Mouse (Mus musculus): Measurements from ENCODE around the gene Usp6nl.

Usp6nl gene

DNA sequence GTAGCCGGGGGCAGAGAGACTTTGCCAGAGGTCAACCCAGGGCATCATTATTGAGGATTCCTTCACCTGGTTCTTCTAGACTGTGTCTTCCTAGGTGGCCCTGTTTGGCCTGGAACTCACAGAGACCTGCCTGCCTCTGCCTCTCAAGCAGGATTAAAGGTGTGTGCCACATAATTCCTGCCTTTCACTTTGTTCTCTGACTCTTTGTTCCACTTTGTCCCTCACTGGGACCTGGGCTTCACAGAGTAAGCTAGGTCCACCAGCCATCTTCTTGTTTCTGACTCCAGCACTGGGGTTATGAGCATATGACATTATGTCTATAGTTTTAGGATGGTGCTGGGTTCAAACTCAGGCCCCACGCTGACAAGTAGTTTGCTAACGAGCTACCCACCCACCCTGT, 144.9 kb downstream of the Usp6nl start:
- DNase-seq (ENCODE audit: low read depth, low spot score): no peak

DNA sequence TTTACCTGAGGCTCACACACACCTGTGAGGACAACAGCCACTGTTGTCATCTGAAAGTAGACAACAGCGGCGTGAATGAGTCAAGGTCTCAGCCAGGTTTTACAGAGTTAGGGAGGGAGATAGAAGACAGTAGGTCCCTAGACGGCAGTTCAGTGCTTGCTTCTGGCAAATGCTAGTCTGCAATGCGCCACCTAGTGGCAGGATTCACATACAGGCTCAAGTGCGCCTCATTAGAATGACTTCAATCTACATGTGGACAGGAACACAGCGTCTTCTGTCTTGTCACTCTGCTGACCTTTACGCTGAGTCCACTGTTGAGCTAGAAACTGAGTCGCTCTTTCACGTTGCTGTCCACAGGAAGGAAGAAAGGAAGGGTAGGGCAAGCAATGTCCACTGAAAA, 146.7 kb downstream of the Usp6nl start:
- peak; percentile 41 for DNase-seq (ENCODE audit: low read depth, low spot score)

GRCm38 (mm10) chr2:6471110-6471611, 148.7 kb downstream of the Usp6nl start:
- no peak for DNase-seq (ENCODE audit: low read depth, low spot score)

- DNase-seq (ENCODE audit: low read depth, low spot score): no peak
These were observed 151.4 kb downstream of the Usp6nl start for GRCm38 (mm10) chr2:6473829-6474228.

DNA sequence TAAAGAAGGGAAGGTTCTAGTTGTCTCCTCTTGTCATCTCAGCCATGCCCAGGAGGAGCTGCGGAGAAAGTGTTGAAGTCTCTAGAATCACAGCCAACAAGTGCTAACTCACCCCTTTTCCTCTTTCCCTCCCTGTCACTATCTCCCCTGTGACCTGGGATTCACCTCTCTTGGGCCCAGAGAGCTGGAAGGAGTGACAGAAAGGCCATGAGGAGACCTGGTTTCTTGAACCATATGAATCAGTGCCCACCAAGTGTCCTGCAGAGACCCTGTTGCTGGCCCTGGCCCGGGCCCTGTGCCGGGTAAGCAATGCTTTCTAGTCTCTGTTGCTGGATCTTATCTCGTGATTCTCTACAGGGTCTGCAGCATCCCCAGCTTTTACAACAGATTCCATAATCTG, 155.4 kb downstream of the Usp6nl start:
- DNase-seq (ENCODE audit: low read depth, low spot score): no peak

DNA sequence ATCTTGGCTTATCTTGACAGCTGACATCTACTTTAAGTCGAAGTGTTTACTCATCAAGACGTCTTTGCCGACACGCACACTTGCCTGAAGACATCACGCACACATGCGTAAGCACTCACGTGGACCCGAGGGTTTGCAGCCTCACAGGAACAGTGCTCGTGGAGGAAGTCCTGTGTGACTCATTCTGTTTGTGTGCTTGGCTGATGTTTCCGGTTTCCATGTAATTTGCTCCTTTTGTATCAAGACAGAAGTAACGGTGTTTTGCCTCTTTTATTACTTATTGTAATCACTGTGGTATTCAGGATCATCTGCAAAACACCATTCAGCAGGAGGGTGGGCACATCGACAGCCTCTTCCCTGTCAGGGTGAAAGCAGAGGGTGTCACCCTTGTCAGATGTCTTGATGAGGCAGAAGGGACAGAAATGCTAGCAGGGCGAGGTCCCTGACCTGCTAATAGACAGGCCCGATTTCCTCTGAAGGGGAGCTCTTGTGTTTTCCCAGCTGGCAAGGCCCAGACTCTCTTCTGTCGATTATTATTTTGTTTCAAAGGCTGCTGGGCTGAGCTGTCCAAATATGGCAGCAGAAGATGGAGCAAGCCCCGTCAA, 156.0 kb downstream of the Usp6nl start:
- DNase-seq (ENCODE audit: low read depth, low spot score): peak; percentile 66

DNA sequence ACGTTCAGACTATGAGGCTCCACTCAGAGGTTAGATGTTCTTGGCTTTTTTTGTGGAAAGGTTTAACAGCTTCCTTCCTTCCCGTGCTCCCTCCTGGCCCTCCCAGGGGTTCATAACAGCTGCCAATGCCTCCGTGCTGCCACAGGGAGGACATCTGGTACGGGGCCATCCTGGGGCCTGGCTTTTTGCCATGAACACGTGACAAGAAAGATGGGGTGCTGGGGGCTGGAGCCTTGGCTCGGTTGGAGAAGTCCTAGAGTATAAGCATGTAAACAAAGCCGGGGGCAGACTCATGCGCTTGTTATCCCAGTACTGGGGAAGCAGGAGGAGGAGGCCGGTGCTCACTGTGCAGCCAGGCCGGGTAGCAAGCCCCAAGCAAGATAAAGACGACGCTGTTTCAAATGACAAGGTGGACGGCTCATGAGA, 156.5 kb downstream of the Usp6nl start:
- peak; percentile 64 for DNase-seq (ENCODE audit: low read depth, low spot score)

DNA sequence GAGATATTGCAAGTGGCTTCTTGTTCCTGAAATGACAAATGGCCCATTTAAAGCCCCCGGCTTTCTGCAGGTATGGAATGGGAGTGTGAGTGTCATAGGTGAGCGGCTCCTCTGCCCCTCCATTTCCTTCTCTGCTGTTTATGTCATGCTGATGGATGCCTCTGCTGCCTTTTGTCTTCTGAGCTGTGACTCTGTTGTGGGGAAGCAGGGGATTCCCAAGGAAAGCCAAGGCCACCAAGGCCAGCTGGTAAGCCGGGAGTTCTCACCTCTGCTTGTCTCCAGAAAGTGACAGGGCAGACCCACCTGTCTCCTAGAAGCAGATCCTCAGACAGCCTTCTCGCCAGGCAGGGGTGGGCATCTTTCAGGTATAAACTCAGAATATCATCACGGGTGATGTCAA, 157.2 kb downstream of the Usp6nl start:
- no peak for DNase-seq (ENCODE audit: low read depth, low spot score)

DNA sequence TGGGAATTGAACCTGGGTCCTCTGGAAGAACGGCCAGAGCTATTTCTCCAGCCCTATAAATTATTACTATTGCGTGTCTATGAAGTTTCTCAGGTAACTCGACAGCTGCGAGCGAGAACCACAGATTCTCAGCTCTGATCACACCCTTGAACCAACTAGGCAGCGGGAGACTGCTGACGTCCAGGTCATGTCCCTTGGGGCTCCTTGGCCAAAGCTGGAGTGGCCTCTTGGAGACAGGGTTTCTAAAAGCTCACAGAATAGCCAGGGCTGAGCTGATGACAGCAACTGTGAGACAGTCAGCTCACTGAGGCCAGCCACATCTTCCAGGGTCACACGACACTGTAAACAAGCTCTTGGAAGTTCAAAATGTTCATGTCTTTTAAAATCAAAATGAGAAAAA, 159.5 kb downstream of the Usp6nl start:
- DNase-seq (ENCODE audit: low read depth, low spot score): no peak

DNA sequence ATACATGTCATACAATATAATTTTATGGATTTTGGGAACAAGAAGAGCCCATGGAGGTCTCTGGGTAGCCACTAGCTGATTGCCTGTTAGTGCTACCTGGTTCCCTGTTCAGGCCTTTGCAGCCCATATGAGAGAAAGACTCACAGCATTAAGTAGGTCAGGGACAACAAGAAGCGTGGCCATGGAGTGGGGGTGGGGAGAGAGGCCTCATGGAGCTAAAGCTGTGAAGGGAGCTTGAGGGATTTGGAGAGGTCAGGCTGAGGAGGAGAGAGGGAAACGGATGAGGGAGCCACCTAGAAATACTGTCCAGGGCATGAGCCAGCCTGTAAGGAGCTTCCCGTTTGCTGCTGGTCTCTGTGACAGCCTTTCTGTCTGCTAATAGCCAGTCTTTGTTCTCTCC, 159.9 kb downstream of the Usp6nl start:
- no peak for DNase-seq (ENCODE audit: low read depth, low spot score)

- peak; percentile 39 for DNase-seq (ENCODE audit: low read depth, low spot score)
These were observed 160.9 kb downstream of the Usp6nl start for GRCm38 (mm10) chr2:6483081-6483992.

DNA sequence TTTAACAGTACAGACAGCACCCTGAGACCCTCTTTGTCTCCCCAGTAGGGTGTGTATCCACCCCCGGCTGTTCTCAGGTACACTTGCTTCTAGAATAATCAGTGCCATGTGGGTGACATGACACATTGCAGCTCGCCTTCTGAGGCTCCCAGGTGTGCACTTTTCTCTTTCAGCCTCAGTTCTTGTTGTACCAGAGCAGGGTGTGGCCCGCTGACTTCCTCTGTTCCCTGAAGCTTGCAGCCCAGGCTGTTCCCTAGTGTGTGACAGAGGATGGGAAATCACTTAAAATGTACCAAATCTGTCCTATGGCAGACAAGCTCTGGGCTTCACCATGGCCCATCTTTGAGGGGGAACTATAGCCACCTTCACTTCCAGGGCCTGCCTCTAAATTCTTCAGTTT, 161.7 kb downstream of the Usp6nl start:
- DNase-seq (ENCODE audit: low read depth, low spot score): no peak

GRCm38 (mm10) chr2:6487566-6488488, 165.4 kb downstream of the Usp6nl start:
- DNase-seq (ENCODE audit: low read depth, low spot score): no peak

DNA sequence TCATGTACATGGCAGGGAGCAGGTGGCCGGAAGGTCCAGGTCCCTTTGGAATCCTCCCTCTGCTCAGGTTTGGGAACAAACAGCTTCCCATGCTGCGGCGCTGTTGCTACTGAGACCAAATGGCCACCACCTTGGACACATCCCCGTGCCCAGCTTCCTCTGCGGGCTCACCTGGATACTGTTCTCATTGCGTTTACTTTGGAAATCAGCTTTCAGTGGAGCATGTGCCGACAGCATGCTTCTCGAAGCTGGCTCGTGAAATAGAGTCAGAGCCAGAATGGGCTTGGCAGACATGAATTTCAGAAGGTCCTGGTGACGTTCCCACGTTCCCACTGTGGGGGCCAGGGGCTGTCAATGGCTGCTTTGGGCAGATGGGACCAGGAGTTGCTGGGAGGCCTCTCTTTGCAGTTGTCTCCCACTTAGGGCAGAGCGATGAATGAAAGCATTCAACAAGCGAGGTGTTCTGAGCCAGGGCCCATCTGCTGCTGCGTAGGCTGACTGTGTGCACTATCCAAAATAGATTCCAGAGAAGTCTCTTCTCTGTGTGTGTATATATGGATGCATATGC, 166.1 kb downstream of the Usp6nl start:
- no peak for DNase-seq (ENCODE audit: low read depth, low spot score)

DNA sequence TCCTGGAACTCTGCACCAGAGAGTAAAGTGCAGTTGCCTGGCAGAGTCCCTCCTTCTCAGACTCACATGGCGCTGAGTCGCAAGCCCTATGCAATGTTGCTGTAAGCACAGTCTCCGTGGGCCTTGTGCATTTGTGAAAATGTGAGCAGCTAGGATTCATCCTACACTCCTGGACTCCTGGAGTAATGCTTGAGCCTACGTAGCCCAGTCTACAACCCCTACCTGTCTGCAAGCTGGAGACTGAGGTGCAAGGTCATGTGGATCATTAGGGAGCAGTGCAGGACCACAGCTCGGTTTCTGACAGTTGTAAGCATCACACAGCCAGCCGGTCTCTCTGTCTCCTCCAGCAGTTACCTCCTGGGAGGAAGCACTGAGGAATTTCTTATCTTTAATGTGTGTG, 167.6 kb downstream of the Usp6nl start:
- no peak for DNase-seq (ENCODE audit: low read depth, low spot score)

- DNase-seq (ENCODE audit: low read depth, low spot score): no peak
These were observed 168.4 kb downstream of the Usp6nl start for GRCm38 (mm10) chr2:6490870-6491269.

DNA sequence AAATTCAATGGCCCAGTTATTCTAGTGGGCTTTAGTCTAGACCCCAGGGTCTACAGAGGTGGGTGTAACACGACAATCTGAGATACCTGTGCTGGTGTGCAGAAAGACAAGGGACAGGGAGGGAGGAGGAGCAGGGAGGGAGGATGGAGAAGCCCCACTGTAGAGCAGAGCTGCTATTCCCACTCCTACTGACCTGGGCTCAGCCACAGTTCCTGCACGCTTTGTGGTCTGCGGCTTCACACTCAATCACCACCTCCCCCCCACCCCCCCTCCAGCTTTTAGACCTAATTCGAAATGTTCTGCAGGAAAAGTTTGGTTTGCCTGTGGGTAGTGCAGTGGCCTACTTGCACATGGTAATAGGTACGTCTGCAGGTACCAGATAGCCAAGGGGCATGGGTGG, 171.4 kb downstream of the Usp6nl start:
- DNase-seq (ENCODE audit: low read depth, low spot score): no peak
